Mouse (Mus musculus) mouse embryonic stem cell (cell line): ENCODE results near the gene Clcf1.

Source experiments
- in situ Hi-C, 2 experiments: fragments of 300-500 bp; cut with MboI; formaldehyde crosslinking; loops; 1 replicate in 1 of 2; 3 replicates in 1 of 2; pipeline ENCODE4 v1.14.3; 2019 to 2020; ENCODE audit warnings: low sequenced_read_pairs in 2 of 2, low pct_unique_long_range_greater_than_20kb in 1 of 2, mixed read lengths in 1 of 2; ENCODE audit not compliant: unreplicated experiment in 1 of 2

Gene Clcf1

GRCm38 (mm10) chr19:4191528-4192250 lies 22.3 kb upstream of the Clcf1 start, which contains the start of gene Ppp1ca:
Ppp1ca (plus strand) TSS chr19:4192065.
- in situ Hi-C loops, result no loop called here

- in situ Hi-C loops, result no loop called here
These were observed 21.6 kb upstream of the Clcf1 start for GRCm38 (mm10) chr19:4192251-4192985.

- in situ Hi-C loops, result no loop called here
These were observed 20.9 kb upstream of the Clcf1 start for GRCm38 (mm10) chr19:4193129-4193528.

- in situ Hi-C loops, result no loop called here
These were observed 19.9 kb upstream of the Clcf1 start for GRCm38 (mm10) chr19:4194021-4194724.

- in situ Hi-C loops, result no loop called here
These were observed 19.0 kb upstream of the Clcf1 start for GRCm38 (mm10) chr19:4194776-4195650.

GRCm38 (mm10) chr19:4196048-4196447 lies 18.0 kb upstream of the Clcf1 start:
- in situ Hi-C loops, result no loop called here

- in situ Hi-C loops, result no loop called here
These were observed 17.5 kb upstream of the Clcf1 start for GRCm38 (mm10) chr19:4196548-4196947.

- in situ Hi-C loops, result no loop called here
These were observed 16.9 kb upstream of the Clcf1 start for GRCm38 (mm10) chr19:4197180-4197579.

- in situ Hi-C loops, result no loop called here
These were observed 12.6 kb upstream of the Clcf1 start, which contains the start of gene Rad9a for GRCm38 (mm10) chr19:4201291-4201909. Rad9a (minus strand) TSS chr19:4201662.

GRCm38 (mm10) chr19:4202149-4202548 lies 11.9 kb upstream of the Clcf1 start:
- in situ Hi-C loops, result no loop called here

GRCm38 (mm10) chr19:4203148-4203547 lies 10.9 kb upstream of the Clcf1 start:
- in situ Hi-C loops, result no loop called here

- in situ Hi-C loops, result no loop called here
These were observed 10.3 kb upstream of the Clcf1 start for GRCm38 (mm10) chr19:4203604-4204326.

- in situ Hi-C loops, result loop anchor here in 1 of 2 experiments (5.0 kb wide), 1 partner anchor 37 kb away; no protein-coding TSS in a partner anchor
These were observed 9.1 kb upstream of the Clcf1 start for GRCm38 (mm10) chr19:4204889-4205288.

GRCm38 (mm10) chr19:4206971-4207370 lies 7.1 kb upstream of the Clcf1 start:
- in situ Hi-C loops, result loop anchor here in 1 of 2 experiments (5.0 kb wide), 1 partner anchor 35 kb away; no protein-coding TSS in a partner anchor

GRCm38 (mm10) chr19:4208563-4208962 lies 5.5 kb upstream of the Clcf1 start:
- in situ Hi-C loops, result loop anchor here in 1 of 2 experiments (5.0 kb wide), 1 partner anchor 34 kb away; no protein-coding TSS in a partner anchor

GRCm38 (mm10) chr19:4211891-4212588 lies 2.0 kb upstream of the Clcf1 start:
- in situ Hi-C loops, result no loop called here
